Mouse (Mus musculus): Measurements from ENCODE around the gene Trpm7.

GRCm38 (mm10) chr2:126865501-126866199 lies 10.4 kb downstream of the Trpm7 start:
- TF ChIP-seq GATA1 (IDR thresholded peaks at IDR 0.05; ENCODE audit: borderline replicate concordance, low read length) (no peak), FLI1 (IDR thresholded peaks at IDR 0.05; ENCODE audit: low read length) (no peak)
